Mouse (Mus musculus): ENCODE data around the gene Gtpbp1. TPM values are rescaled to one million over a fixed set of nuclear protein-coding genes. Genes with fewer than 3 reads are reported as not detected.

Gtpbp1 gene
- total and polyA plus RNA-seq, 2 experiments, result 8.1 to 12.8 TPM

DNA sequence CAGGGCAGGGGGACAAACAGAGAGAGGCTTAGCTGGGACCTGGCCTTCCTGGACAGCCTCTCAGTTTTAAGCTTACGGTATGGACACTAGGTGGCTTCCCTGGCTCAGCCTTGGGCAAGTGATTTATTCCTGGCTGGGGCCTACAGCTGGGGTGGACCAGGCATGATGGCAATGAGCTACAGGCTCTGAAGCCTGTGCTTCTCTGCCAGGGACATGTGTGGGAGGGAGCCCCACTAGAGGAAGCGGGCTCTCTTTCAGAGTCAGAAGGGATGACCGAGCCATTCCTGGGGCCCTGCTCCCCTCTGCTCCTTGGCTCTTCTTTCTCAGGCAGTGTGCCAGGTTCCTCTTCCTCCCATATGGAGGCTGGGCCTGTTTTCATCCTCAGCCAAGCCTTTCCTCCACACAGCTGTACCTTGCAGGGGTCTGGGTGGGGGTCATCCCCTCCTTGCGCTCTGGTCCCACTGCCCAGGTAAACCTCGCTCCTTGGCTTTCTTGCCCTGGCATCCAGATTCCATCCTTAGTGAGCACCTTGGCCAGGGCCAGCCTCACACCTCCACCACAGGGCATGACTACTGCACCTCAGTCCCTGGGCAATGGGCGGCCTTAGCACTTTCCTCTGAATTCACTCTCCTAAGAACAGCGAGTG, 73.1 kb downstream of the Gtpbp1 start:
- H3K36me3 ChIP-seq (ENCODE audit: control insufficient read depth, insufficient read depth, low read length), result no peaks in the 10 kb centered on the region
- DNase-seq (ENCODE audit: extremely low read depth, low read depth, low spot score), result no peak
- H3K79me2 ChIP-seq (ENCODE audit: control insufficient read depth, insufficient read depth, low read length), result no peaks in the 10 kb centered on the region
- TF ChIP-seq POLR2A (IDR thresholded peaks at IDR 0.05; ENCODE audit: extremely low read depth, insufficient read depth, low read length) (no peak), CTCF (IDR thresholded peaks at IDR 0.05; ENCODE audit: low read depth, low read length) (no peak)
- no peaks in the 10 kb centered on the region for H3K4me1 ChIP-seq (ENCODE audit: control insufficient read depth, insufficient read depth, low read length)
- WGBS, result 89% methylated on average over 7 of the region's 7 CpGs
- no peak overlapping the region for H3K9ac ChIP-seq (ENCODE audit: low read depth, low read length)
- H3K27me3 ChIP-seq (ENCODE audit: control insufficient read depth, insufficient read depth, low read length), result no peaks in the 10 kb centered on the region
- H3K27ac ChIP-seq (replicated peaks; ENCODE audit: insufficient read depth, low read depth, low read length), result no peak overlapping the region
- H3K4me3 ChIP-seq (ENCODE audit: insufficient read depth, low read depth, low read length), result no peak overlapping the region

GRCm38 (mm10) chr15:79764539-79765267, 74.1 kb downstream of the Gtpbp1 start:
- TF ChIP-seq CTCF (IDR thresholded peaks at IDR 0.05; ENCODE audit: low read depth, low read length), result no peak
- TF ChIP-seq POLR2A (IDR thresholded peaks at IDR 0.05; ENCODE audit: extremely low read depth, insufficient read depth, low read length), result no peak
- no peaks in the 10 kb centered on the region for H3K4me1 ChIP-seq (ENCODE audit: control insufficient read depth, insufficient read depth, low read length)
- no peak overlapping the region for H3K9ac ChIP-seq (ENCODE audit: low read depth, low read length)
- H3K79me2 ChIP-seq (ENCODE audit: control insufficient read depth, insufficient read depth, low read length), result no peaks in the 10 kb centered on the region
- WGBS, result 89% methylated on average over 11 of the region's 11 CpGs
- H3K4me3 ChIP-seq (ENCODE audit: insufficient read depth, low read depth, low read length), result no peak overlapping the region
- no peaks in the 10 kb centered on the region for H3K27me3 ChIP-seq (ENCODE audit: control insufficient read depth, insufficient read depth, low read length)
- DNase-seq (ENCODE audit: extremely low read depth, low read depth, low spot score), result no peak
- H3K36me3 ChIP-seq (ENCODE audit: control insufficient read depth, insufficient read depth, low read length), result no peaks in the 10 kb centered on the region
- no peak overlapping the region for H3K27ac ChIP-seq (replicated peaks; ENCODE audit: insufficient read depth, low read depth, low read length)

GRCm38 (mm10) chr15:79765361-79765760, 74.7 kb downstream of the Gtpbp1 start:
- no peaks in the 10 kb centered on the region for H3K79me2 ChIP-seq (ENCODE audit: control insufficient read depth, insufficient read depth, low read length)
- no peaks in the 10 kb centered on the region for H3K36me3 ChIP-seq (ENCODE audit: control insufficient read depth, insufficient read depth, low read length)
- H3K27me3 ChIP-seq (ENCODE audit: control insufficient read depth, insufficient read depth, low read length), result no peaks in the 10 kb centered on the region
- peak; percentile 50 for DNase-seq (ENCODE audit: extremely low read depth, low read depth, low spot score)
- H3K27ac ChIP-seq (replicated peaks; ENCODE audit: insufficient read depth, low read depth, low read length), result no peak overlapping the region
- TF ChIP-seq POLR2A (IDR thresholded peaks at IDR 0.05; ENCODE audit: extremely low read depth, insufficient read depth, low read length) (no peak), CTCF (IDR thresholded peaks at IDR 0.05; ENCODE audit: low read depth, low read length) (no peak)
- no peaks in the 10 kb centered on the region for H3K4me1 ChIP-seq (ENCODE audit: control insufficient read depth, insufficient read depth, low read length)
- no peak overlapping the region for H3K9ac ChIP-seq (ENCODE audit: low read depth, low read length)
- no peak overlapping the region for H3K4me3 ChIP-seq (ENCODE audit: insufficient read depth, low read depth, low read length)
- 15% methylated on average over 2 of the region's 2 CpGs for WGBS

GRCm38 (mm10) chr15:79766168-79766567, 75.5 kb downstream of the Gtpbp1 start:
- WGBS, result 78% methylated on average over 10 of the region's 10 CpGs
- Histone ChIP-seq H3K4me3 (ENCODE audit: insufficient read depth, low read depth, low read length) (no peak overlapping the region), H3K9ac (ENCODE audit: low read depth, low read length) (no peak overlapping the region), H3K36me3 (ENCODE audit: control insufficient read depth, insufficient read depth, low read length) (no peaks in the 10 kb centered on the region), H3K4me1 (ENCODE audit: control insufficient read depth, insufficient read depth, low read length) (no peaks in the 10 kb centered on the region), H3K27ac (replicated peaks; ENCODE audit: insufficient read depth, low read depth, low read length) (no peak overlapping the region), H3K79me2 (ENCODE audit: control insufficient read depth, insufficient read depth, low read length) (no peaks in the 10 kb centered on the region), H3K27me3 (ENCODE audit: control insufficient read depth, insufficient read depth, low read length) (no peaks in the 10 kb centered on the region)
- no peak for DNase-seq (ENCODE audit: extremely low read depth, low read depth, low spot score)
- no peak for TF ChIP-seq POLR2A (IDR thresholded peaks at IDR 0.05; ENCODE audit: extremely low read depth, insufficient read depth, low read length)

GRCm38 (mm10) chr15:79766586-79767071, 76.0 kb downstream of the Gtpbp1 start:
- WGBS, result 90% methylated on average over 10 of the region's 10 CpGs
- Histone ChIP-seq H3K27ac (replicated peaks; ENCODE audit: insufficient read depth, low read depth, low read length) (no peak overlapping the region), H3K27me3 (ENCODE audit: control insufficient read depth, insufficient read depth, low read length) (no peaks in the 10 kb centered on the region), H3K4me3 (ENCODE audit: insufficient read depth, low read depth, low read length) (no peak overlapping the region), H3K9ac (ENCODE audit: low read depth, low read length) (no peak overlapping the region), H3K4me1 (ENCODE audit: control insufficient read depth, insufficient read depth, low read length) (no peaks in the 10 kb centered on the region), H3K36me3 (ENCODE audit: control insufficient read depth, insufficient read depth, low read length) (no peaks in the 10 kb centered on the region), H3K79me2 (ENCODE audit: control insufficient read depth, insufficient read depth, low read length) (no peaks in the 10 kb centered on the region)
- no peak for DNase-seq (ENCODE audit: extremely low read depth, low read depth, low spot score)
- no peak for TF ChIP-seq CTCF (IDR thresholded peaks at IDR 0.05; ENCODE audit: low read depth, low read length)
- no peak for TF ChIP-seq POLR2A (IDR thresholded peaks at IDR 0.05; ENCODE audit: extremely low read depth, insufficient read depth, low read length)
